Mouse (Mus musculus) adipocyte (in vitro differentiated cells): ENCODE data around the gene Zscan4f.
"Not testable (repeated sequence)": the region's sequence is repeated elsewhere in the genome, so short reads cannot be mapped to it uniquely, and the experiment has no call there.

Source experiments
- DNase-seq: peaks from one replicate; pipeline ENCODE4 v3.0.0-alpha.2; 2016; ENCODE audit warnings: low spot score

Zscan4f gene

GRCm38 (mm10) chr7:11397615-11398014, at the start of gene Zscan4f:
Gene Zscan4f, plus strand, starts transcription at chr7:11397915.
- not testable (repeated sequence) for DNase-seq

DNA sequence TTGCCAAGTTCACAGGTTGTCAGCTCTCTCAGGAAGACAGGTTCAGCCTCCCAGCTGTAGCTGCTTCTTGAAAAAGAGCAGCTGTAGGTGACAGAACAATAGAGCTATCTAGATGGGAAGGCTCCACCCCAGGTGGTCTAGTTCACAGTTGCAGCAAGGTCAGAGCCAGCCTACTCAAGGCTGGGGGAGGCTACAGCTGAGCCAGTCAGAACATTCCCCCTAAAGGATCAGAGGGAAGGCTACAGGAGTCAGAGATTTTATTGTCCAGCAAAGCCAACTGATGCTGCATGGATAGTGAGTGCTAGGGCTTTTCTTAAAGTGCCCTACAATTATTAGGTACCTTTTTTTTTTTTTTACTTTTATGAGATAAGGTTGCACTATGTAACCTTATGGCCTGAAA, 13.1 kb upstream of the Zscan4f start:
- DNase-seq = not testable (repeated sequence)
